Mouse (Mus musculus) Patski (cell line): ENCODE data around the gene Grm8. TPM values are rescaled to one million over a fixed set of nuclear protein-coding genes. Genes with fewer than 3 reads are reported as not detected.

Experiments
- ATAC-seq: fragments of 100-300 bp; one replicate; pipeline ENCODE4 v1.8.0; 2021
- CTCF ChIA-PET: fragments of 350-600 bp; sonication (Branson Sonifier 250); formaldehyde crosslinking; loops from one replicate; lab custom pipeline; 2022; ENCODE audit warnings: inconsistent platforms; lab: Charles Lee
- POLR2A ChIA-PET: fragments of 350-600 bp; sonication (Branson Sonifier 250); formaldehyde crosslinking; loops from one replicate; lab custom pipeline; 2022; ENCODE audit warnings: antibody characterized with exemption, inconsistent platforms; lab: Charles Lee
- DNase-seq: peaks from one replicate; pipeline ENCODE4 v3.0.0-alpha.2; 2011; ENCODE audit warnings: low read depth, low spot score
- H3K27me3 ChIP-seq: fragments of 371-371 bp; one replicate; pipeline ENCODE4 v1.5.1; 2021
- CTCF ChIP-seq: fragments of 100-300 bp; IDR thresholded peaks from one replicate; pipeline ENCODE4 v1.5.1; 2021
- in situ Hi-C: fragments of 300-500 bp; cut with MboI; formaldehyde crosslinking; loops from 3 replicates; pipeline ENCODE4 v1.11.1; 2018; ENCODE audit warnings: low pct_unique_long_range_greater_than_20kb, mixed read lengths
- polyA plus RNA-seq: library from polyadenylated mRNA; unstranded; gene quantifications from one replicate; pipeline ENCODE4 v1.2.3, GENCODE M21; 2021

Gene Grm8
- polyA plus RNA-seq, 1 experiment from 2014 or later, result not detected

DNA sequence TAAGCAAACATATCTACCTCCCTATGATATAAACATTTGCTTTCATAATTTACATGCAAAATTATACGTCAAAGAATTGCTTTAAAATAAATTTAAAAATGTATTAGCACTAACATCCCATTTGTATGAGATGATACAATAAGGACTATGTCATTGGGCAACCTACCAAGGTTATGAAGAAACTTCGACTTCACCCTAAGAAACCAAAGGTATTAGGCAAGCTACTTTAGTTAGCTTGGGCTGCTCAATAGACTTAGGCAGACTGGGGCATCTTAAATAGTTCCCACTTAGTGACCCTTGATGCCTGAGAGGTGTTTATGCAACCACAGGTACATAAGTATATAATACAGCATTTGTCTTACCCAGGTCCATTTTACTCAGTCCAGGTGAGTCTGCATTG lies 19.5 kb downstream of the Grm8 start:
- in situ Hi-C loops, result no loop called here
- ChIA-PET CTCF (no interaction called here), POLR2A (no interaction called here)
- DNase-seq (no peak), ATAC-seq (no peak)
- TF ChIP-seq CTCF, result no peak
- H3K27me3 ChIP-seq, result peaks cover 48% of the 10 kb centered on the region

DNA sequence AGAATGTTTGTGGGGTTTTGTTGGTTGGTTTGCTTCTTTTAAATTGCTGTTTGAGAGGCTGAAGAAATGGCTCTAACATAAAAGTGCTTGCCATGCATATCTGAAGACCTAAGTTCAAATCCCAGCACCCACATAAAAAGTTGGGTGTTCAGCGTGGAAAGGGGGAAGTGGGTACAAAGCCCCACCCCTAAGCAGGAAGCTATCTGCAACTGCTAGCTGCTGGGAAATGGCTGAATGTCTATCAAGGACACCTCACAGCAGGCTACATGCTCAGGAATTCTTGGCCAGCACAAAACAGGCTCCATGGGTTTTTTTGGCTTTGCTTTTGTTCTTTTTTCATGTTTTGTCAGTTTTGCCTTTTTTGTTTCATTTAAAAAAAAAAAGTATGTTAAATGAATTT lies 20.1 kb downstream of the Grm8 start:
- DNase-seq (no peak), ATAC-seq (no peak)
- TF ChIP-seq CTCF, result no peak
- ChIA-PET POLR2A (no interaction called here), CTCF (no interaction called here)
- peaks cover 42% of the 10 kb centered on the region for H3K27me3 ChIP-seq
- in situ Hi-C loops, result no loop called here

GRCm38 (mm10) chr6:28111551-28111950 lies 23.4 kb downstream of the Grm8 start:
- CTCF ChIA-PET, result interaction anchor here (0.7 kb wide), 1 partner anchor 120 kb away, joined by 3 read pairs; no protein-coding TSS in a partner anchor
- no peak for ATAC-seq
- TF ChIP-seq CTCF, result no peak
- in situ Hi-C loops, result no loop called here
- peaks cover 19% of the 10 kb centered on the region for H3K27me3 ChIP-seq
- POLR2A ChIA-PET, result interaction anchor here (0.7 kb wide), 1 partner anchor 8 kb away, joined by 3 read pairs; no protein-coding TSS in a partner anchor
- no peak for DNase-seq

- no peak for TF ChIP-seq CTCF
- CTCF ChIA-PET, result no interaction called here
- in situ Hi-C loops, result no loop called here
- no peak for ATAC-seq
- POLR2A ChIA-PET, result no interaction called here
- no peak for DNase-seq
- H3K27me3 ChIP-seq, result peaks cover 19% of the 10 kb centered on the region
Measured at GRCm38 (mm10) chr6:28102608-28103316, 32.2 kb downstream of the Grm8 start.

- no peak for DNase-seq
- H3K27me3 ChIP-seq, result peaks cover 30% of the 10 kb centered on the region
- ATAC-seq, result no peak
- ChIA-PET CTCF (no interaction called here), POLR2A (no interaction called here)
- in situ Hi-C loops, result no loop called here
- TF ChIP-seq CTCF, result no peak
Measured at GRCm38 (mm10) chr6:28100001-28100400, 35.0 kb downstream of the Grm8 start.

GRCm38 (mm10) chr6:28092511-28092910 lies 42.5 kb downstream of the Grm8 start:
- peaks cover 22% of the 10 kb centered on the region for H3K27me3 ChIP-seq
- ChIA-PET POLR2A (no interaction called here), CTCF (no interaction called here)
- in situ Hi-C loops, result no loop called here
- TF ChIP-seq CTCF, result no peak
- DNase-seq (no peak), ATAC-seq (no peak)

GRCm38 (mm10) chr6:28091836-28092235 lies 43.1 kb downstream of the Grm8 start:
- no peak for ATAC-seq
- ChIA-PET POLR2A (no interaction called here), CTCF (no interaction called here)
- peaks cover 22% of the 10 kb centered on the region for H3K27me3 ChIP-seq
- DNase-seq, result no peak
- no peak for TF ChIP-seq CTCF
- in situ Hi-C loops, result no loop called here

DNA sequence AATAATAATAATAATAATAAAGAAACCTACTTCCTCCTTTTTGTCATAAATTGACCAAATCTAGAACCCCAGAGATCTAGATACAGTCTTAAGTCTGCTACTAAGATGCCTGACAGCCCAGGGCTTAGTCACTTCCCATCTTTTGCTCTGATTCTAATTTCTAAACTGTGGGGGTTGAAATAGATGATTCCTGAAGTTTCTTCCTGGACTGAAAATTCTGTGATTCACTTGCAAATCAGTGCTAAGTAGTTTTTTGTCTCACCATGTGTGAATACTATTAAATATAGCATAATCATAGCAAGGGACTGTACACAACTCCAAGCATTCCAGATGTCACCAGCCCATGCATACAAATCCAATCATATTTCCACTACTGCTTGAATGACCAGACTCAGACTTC lies 44.0 kb downstream of the Grm8 start:
- peaks cover 14% of the 10 kb centered on the region for H3K27me3 ChIP-seq
- in situ Hi-C loops, result no loop called here
- POLR2A ChIA-PET, result no interaction called here
- CTCF ChIA-PET, result no interaction called here
- ATAC-seq (no peak), DNase-seq (no peak)
- TF ChIP-seq CTCF, result no peak

DNA sequence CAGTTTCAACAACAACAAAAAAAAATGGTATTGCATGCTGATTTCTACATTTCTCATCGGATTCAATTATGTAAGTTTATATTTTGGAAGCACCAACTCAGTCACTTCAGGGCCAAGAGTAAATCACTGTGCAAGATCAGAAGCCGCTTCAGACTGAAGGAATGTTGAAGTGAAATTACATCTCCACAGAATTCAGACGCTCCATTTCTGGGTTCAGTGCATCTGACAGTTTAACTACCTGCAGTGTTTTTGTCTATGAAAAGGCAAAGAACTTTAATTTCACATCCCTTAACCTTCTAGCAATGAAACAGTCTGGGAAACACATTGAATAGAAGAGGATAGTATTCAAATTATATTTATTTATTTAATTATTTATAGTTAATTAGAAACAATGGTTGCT lies 59.4 kb downstream of the Grm8 start:
- CTCF ChIA-PET, result no interaction called here

GRCm38 (mm10) chr6:28074470-28074869 lies 60.5 kb downstream of the Grm8 start:
- no peak for DNase-seq
- no peak for TF ChIP-seq CTCF
- in situ Hi-C loops, result no loop called here

More for the DNA sequence above, 59.4 kb downstream of the Grm8 start:
- in situ Hi-C loops, result no loop called here
- DNase-seq, result no peak
- peaks cover 19% of the 10 kb centered on the region for H3K27me3 ChIP-seq
- no peak for TF ChIP-seq CTCF
- POLR2A ChIA-PET, result no interaction called here
- ATAC-seq, result no peak

GRCm38 (mm10) chr6:28051966-28052365 lies 83.0 kb downstream of the Grm8 start:
- ChIA-PET POLR2A (no interaction called here), CTCF (interaction anchor here (0.9 kb wide), 1 partner anchor 10 kb away, joined by 3 read pairs; no protein-coding TSS in a partner anchor)
- DNase-seq (peak; percentile 15), ATAC-seq (peak; percentile 47)
- no peak for TF ChIP-seq CTCF
- H3K27me3 ChIP-seq, result no peaks in the 10 kb centered on the region
- in situ Hi-C loops, result no loop called here

More at GRCm38 (mm10) chr6:28074470-28074869, 60.5 kb downstream of the Grm8 start:
- ChIA-PET POLR2A (no interaction called here), CTCF (no interaction called here)
- ATAC-seq, result no peak
- H3K27me3 ChIP-seq, result peaks cover 23% of the 10 kb centered on the region
